Mouse (Mus musculus) layer of hippocampus, adult 11-12 months (tissue): ENCODE measurements around the gene Raf1.
A peak's percentile ranks its signal among the peaks of the same experiment; 100 is the strongest.

Source experiments
- DNase-seq: peaks from one replicate; pipeline ENCODE4 v3.0.0; 2022; ENCODE audit warnings: low spot score

The Raf1 gene

DNA sequence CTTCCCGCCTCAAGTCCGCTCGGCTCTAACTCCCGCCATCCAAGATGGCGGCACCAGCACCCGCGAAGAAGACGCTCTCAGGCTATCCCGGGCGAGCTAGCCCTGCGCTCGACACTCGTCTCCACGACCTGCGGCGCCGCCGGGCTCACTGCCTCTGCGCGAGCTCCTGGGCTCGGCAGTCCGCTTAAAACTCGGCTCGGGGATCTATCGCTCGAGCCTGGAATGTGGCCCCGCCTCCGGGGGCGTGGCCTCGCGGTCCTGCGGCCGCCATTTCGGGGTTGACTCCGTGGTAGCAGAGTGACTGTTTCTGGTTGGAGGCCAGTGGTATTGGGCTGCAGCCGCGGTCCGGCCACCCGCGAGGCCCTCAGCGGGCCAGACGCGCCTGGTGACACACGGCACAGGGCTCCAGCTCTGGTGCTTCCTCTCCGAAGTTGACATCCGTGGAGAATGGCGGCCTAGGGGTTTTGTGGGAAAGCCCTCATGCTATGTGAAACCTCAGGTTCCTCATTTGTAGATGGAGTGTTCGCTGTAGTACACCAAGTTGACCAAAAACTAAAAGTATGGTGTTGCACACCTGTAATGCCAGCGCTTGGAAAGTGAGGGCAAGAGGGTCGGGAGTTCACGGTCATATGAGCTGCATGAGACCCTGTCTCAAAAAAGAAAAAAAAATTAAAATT is at the start of gene Raf1:
TSS of gene Raf1 (minus strand) at position 184 of the 677 bp plus-strand sequence.
- DNase-seq: peak; percentile 98

DNA sequence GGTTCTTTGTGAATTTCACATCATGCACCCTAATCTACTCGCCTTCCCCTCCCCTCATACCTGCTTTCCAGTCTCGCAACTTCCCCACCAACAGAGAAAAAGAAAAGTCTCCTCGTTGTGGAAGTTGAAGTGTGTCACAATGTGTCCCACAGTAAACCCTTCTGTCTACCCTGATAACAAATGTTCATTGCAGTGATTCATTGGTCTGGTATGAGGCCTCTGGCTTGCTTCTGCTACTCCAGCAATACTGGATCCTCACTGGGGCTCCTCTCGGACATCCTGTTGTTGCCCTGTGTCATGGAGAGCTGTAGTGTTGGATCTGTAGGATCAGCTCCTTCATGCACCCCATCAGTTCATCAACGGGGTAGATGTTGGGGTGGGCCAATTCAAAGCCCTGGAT is 45.8 kb upstream of the Raf1 start:
- DNase-seq: no peak

GRCm38 (mm10) chr6:115717715-115718558 is 41.5 kb upstream of the Raf1 start:
- DNase-seq: peak; percentile 14

- DNase-seq: no peak
These were observed 40.7 kb upstream of the Raf1 start for GRCm38 (mm10) chr6:115717101-115717652.

- DNase-seq: no peak
These were observed 34.8 kb upstream of the Raf1 start for GRCm38 (mm10) chr6:115711261-115711660.

DNA sequence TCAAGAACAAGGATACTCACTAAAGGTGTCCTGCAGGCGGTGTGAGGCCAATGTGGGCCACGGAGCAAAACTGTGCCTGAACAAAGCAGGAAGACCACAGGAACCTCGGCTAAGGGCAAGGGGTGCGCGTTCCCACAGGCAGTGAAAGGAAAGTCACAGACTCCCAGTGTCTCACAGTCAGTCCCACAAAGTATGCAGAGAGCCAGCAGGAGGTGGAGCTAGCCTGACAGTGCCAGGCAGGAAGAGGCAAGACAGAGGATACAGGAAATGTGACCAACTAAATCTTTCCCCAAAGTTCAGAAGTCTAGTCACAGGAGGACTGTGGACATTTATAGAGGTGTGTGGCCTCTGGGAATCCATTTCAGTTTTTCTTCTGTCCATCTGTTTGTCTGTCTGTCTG is 26.5 kb upstream of the Raf1 start:
- no peak for DNase-seq

- DNase-seq: no peak
These were observed 24.9 kb upstream of the Raf1 start for GRCm38 (mm10) chr6:115701302-115701701.

DNA sequence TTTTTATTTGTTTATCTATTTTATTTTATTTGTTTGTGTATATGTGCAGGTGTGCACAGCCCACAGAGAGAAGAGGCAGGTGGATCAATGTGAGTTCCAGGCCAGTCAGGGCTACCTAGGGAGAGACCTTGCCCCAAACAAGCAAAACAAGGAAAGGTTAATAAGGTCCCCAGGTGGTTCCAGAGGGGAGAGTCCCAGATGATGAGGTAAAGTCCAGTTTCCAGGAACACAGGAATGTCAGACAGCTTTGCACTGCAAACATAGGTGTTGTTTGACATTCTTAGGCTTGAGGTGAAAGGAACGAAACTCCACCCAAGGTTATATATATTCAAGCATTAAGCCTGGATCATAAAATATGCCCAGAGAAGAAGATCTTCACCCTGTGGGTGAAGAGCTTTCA is 24.3 kb upstream of the Raf1 start:
- no peak for DNase-seq

DNA sequence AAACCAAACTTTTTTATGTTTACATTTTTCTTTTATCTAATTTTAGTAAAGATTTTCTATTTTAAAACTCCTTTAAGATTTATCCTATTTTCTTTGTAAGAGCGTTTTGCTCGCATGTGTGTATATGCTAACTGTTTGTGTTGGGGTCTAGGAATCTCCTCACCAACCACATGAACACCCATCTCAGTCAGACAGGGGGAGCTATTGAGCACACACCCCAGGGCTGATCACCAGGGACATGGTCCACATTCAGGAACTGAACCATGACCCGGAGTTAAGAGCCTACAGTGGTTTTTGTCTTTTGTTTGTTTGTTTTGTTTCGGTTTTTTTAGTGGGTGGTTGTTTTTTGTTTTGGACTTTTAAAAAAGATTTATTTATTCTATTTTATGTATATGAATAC is 22.3 kb upstream of the Raf1 start:
- no peak for DNase-seq

DNA sequence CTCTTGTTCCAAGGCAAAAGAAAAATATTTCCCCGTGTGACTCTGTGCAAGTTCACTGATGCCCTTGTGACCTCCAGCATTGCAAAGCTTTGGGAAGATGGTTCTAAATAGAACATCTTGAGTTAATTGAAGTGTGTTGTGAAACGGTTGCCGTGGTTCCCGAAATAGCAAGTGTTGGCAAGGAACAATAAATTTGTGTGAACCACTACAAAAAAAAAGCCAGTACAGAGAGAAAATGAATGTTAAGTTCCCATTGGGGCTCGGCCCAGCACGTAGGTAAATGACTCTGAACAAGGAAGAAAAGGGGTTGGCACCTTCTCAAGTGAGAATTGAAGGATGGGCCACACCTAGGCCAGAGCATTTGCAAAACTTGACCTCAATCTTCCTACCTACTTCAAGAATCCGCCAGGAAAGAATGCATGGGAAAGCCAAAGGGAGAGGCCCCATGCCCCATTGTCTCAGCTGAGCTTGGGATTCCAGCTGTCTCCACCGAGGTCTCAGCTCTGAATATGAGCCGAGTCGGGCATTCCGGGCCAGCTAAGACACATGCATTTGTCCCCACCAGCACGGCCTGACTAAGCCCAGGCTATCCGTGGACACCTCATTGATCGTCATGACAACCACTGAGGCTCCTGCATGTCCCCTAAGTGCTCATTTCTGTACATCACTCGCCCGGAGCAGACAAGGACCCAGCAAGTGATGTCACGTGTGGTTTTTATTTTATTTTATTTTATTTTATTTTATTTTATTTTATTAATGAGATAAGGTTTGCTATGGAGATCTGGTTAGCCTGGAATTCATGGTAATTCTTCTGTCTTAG is 21.5 kb upstream of the Raf1 start:
- DNase-seq: peak; percentile 13

GRCm38 (mm10) chr6:115696707-115697215 is 20.3 kb upstream of the Raf1 start:
- no peak for DNase-seq

DNA sequence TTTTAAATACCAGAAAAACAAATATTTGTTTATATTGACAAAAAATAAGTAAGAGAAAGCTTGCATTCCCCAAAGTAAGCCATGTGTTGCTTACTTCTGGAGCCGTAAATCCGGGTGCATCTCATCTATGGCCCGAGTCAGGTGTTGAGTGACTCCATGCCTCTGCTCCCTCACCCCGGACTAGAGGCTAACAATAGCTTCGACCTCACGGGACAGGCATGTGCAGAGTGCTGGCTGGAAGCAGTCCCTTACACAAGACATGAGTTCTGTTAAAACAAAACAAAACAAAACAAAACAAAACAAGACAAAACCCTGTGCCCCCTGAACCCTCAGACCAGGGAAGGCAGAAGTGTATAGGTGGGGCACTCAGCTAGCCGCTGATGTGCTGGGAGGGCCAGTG is 18.7 kb upstream of the Raf1 start:
- no peak for DNase-seq

GRCm38 (mm10) chr6:115694441-115694842 is 18.0 kb upstream of the Raf1 start:
- DNase-seq: peak; percentile 33

DNA sequence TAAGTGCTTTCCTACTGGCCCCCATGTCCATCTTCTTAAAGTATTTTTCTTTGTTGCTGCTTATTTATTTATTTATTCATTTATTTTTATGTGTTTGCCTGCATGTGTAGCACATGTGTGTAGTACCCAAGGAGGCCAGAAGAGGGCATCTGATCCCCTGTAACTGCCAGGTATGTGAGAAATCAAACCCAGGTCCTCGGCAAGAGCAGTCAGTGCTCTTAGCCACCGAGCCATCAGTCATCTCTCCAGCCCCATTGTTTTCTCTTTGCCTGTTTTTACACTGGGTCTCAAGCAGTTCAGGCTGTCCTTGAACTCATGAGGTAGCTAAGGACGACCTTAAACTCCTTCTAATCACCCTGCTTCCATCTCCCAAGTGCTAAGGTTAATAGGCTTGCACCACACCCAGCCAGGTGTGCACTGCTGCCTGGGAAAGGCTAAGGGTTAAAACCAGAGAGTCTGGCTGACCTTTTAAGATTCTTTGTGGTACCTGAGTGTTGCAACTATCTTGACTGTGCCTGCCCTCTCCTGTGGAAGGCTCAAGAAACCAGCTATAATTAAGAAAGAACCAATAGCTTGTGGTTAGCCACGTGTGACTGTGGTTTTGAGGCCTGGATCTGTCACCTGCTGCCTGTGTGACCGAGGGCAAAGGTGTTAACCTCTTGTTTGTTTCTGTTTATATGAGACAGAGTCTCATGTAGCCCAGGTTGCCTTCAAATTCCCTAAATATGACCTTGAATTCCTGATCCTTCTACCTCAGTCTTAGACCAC is 16.7 kb upstream of the Raf1 start:
- no peak for DNase-seq

DNA sequence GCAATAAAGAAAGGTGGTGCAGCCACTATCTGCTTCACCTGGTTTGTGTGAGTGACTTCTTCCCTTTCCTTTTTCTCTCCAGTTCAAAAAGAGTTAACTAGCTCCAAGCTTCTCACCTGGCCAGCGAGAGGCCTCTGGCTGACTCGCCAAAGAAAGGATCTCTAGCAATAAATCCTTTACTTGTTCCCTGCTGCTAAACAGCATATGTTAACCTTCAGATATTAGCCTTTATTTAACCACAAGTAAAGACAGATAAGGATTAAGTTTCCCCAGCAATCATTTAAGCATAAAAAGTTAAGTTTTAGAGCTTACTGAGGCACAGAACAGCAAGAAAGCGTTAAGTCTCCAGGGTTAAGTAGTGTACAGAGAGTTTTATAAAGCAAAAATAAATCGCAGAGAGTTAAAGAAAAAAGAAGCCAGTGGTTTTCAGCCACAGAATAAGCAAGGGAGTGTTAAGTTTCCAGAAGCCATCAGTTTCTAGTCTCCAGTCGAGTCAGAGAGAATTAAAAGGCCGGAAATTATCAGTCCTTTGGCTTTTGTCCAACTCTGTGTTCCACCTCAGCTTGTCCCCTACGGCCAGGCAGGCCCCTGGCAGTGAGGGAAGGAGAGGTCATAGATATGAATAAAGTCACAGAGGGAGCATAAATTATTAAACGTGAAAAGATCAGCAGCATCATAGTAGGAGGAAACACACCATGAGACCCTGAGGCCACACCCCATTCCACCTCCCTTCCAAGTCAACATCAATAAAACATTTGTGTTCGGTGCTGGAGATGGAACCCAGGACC is 15.9 kb upstream of the Raf1 start:
- DNase-seq: no peak

DNA sequence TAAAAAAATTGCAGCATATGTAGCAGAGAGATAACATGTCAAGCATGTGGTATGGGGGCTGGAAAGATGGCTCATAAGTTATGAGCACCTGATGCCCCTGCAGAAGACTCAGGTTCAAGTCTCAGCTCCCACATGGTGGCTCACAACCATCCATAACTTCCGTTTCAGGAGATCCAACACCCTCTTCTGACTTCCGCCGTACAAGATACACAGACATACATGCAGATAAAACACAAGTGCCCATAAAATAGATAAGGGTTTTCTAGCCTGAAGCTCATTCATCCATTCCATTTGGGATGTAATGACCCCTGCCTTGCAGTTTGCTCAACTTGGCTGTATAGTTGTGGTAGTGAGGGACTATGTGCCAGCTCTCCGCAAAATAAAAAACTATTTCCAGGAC is 13.7 kb upstream of the Raf1 start:
- no peak for DNase-seq

- no peak for DNase-seq
These were observed 12.2 kb upstream of the Raf1 start for GRCm38 (mm10) chr6:115688589-115688988.

DNA sequence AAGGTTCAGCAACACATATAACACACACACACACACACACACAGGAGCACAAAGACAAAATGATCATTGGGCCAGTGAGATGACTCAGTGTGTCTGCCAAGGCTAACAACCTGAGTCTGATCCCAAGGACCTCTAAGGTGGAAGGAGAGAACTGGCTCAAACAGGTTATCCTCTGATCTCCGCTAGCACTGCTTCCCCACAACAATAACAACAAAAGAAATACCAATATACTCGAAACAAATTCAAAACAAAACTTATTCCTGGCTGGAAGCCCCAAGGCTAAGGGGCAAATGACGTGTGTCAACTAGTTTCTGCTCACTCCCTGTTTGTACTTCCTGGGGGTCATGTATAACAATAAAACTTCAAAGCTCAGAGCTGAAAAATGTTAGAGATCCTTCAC is 11.3 kb upstream of the Raf1 start:
- no peak for DNase-seq

GRCm38 (mm10) chr6:115684851-115685646 is 8.6 kb upstream of the Raf1 start:
- no peak for DNase-seq

- DNase-seq: no peak
These were observed 7.8 kb upstream of the Raf1 start for GRCm38 (mm10) chr6:115684271-115684670.
